Mouse (Mus musculus) heart, adult 2 months (tissue): Measurements from ENCODE around the gene Hps5.

Experiments used
- CTCF ChIP-seq: fragments of 200-600 bp; IDR thresholded peaks from 2 replicates; pipeline ENCODE4 v1.8.1; 2022; ENCODE audit warnings: antibody characterized with exemption, mild to moderate bottlenecking, moderate library complexity
- EP300 ChIP-seq: fragments of 200-500 bp; IDR thresholded peaks from 2 replicates; pipeline ENCODE4 v1.6.1; 2011; ENCODE audit warnings: low read depth, low read length, control low read depth; ENCODE audit not compliant: insufficient read depth

DNA sequence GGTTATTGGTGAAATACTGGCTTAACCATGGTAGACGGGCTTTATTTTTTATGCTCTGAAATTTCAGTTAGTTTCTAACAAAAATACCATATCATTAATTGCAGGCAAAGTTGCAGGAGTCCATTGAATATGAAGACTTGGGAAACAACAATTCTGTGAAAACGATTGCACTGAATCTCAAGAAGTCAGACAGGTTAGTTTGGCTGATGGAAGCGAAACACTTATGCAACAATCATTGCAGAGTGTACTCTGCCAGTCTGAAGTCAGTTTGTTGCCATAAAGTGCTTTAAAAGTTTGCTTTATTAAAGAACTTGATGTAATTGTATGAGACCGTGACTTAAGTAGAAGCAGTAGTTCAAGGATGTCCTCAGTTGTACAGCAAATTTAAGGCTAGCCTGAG, 18.1 kb upstream of the Hps5 start:
- TF ChIP-seq EP300 (no peak), CTCF (no peak)
